Mouse (Mus musculus) G1E (cell line): ENCODE data around the gene Rbm5.

Experiments
- CTCF ChIP-seq: IDR thresholded peaks from 2 replicates; pipeline ENCODE4 v1.5.1; 2012; ENCODE audit warnings: low read depth, low read length, inconsistent platforms, mixed read lengths
- GATA1 ChIP-seq: IDR thresholded peaks from 2 replicates; pipeline ENCODE4 v1.6.1; 2012; ENCODE audit warnings: borderline replicate concordance, low read length, inconsistent platforms, mixed read lengths
- TAL1 ChIP-seq: conservative IDR thresholded peaks from 2 replicates; pipeline ENCODE4 v1.6.1; 2012; ENCODE audit warnings: low read depth, low read length, inconsistent platforms, mixed read lengths

GRCm38 (mm10) chr9:107810985-107811384 lies 40.2 kb upstream of the Rbm5 start:
- no peak for TF ChIP-seq GATA1
- no peak for TF ChIP-seq CTCF
- no peak for TF ChIP-seq TAL1
